Mouse (Mus musculus) cerebellum, adult 2 months (tissue): ENCODE results near the gene Nop9. TPM values are rescaled to one million over a fixed set of nuclear protein-coding genes. Genes with fewer than 3 reads are reported as not detected.
"Not testable (repeated sequence)": the region's sequence is repeated elsewhere in the genome, so short reads cannot be mapped to it uniquely, and the experiment has no call there.

Experiments
- DNase-seq, 2 experiments: peaks; one replicate each; pipeline ENCODE4 v3.0.0; 2021
- H3K27ac ChIP-seq: fragments of 200-500 bp; 2 replicates; pipeline ENCODE4 v1.5.1; 2012; ENCODE audit warnings: low read length, control low read depth, inconsistent platforms; ENCODE audit not compliant: insufficient read depth
- H3K27me3 ChIP-seq: fragments of 200-500 bp; 2 replicates; pipeline ENCODE4 v1.6.1; 2012; ENCODE audit warnings: inconsistent platforms, mild to moderate bottlenecking, low read length, moderate library complexity; ENCODE audit not compliant: control insufficient read depth, insufficient read depth
- H3K4me1 ChIP-seq: fragments of 200-500 bp; 2 replicates; pipeline ENCODE4 v1.6.1; 2011; ENCODE audit warnings: low read length; ENCODE audit not compliant: control insufficient read depth, insufficient read depth
- H3K4me3 ChIP-seq: fragments of 200-500 bp; replicated peaks from 2 replicates; pipeline ENCODE3; 2011; ENCODE audit warnings: mild to moderate bottlenecking, low read depth, low read length, control low read depth; ENCODE audit not compliant: insufficient read depth
- CTCF ChIP-seq: fragments of 200-500 bp; IDR thresholded peaks from 2 replicates; pipeline ENCODE4 v1.5.1; 2011; ENCODE audit warnings: low read depth, mild to moderate bottlenecking, control low read depth, low read length, moderate library complexity, borderline replicate concordance; ENCODE audit not compliant: insufficient read depth
- POLR2A ChIP-seq: fragments of 200-500 bp; IDR thresholded peaks from 2 replicates; pipeline ENCODE4 v1.6.1; 2011; ENCODE audit warnings: low read length, control low read depth, borderline replicate concordance; ENCODE audit not compliant: insufficient read depth
- WGBS: fragments of 180-500 bp; shearing (Covaris S2); methylation state at CpG from one replicate; pipeline ENCODE4 v1.1.7; 2018; 5-methylcytosine and 5-hydroxymethylcytosine counted together
- polyA plus RNA-seq: library from polyadenylated mRNA; depleted of rRNA; stranded (reverse); fragments of >200 nt; gene quantifications from 2 replicates; pipeline ENCODE4 v1.2.3, GENCODE M21; 2012

Nop9 gene
- polyA plus RNA-seq, 1 experiment = 10.7 TPM

DNA sequence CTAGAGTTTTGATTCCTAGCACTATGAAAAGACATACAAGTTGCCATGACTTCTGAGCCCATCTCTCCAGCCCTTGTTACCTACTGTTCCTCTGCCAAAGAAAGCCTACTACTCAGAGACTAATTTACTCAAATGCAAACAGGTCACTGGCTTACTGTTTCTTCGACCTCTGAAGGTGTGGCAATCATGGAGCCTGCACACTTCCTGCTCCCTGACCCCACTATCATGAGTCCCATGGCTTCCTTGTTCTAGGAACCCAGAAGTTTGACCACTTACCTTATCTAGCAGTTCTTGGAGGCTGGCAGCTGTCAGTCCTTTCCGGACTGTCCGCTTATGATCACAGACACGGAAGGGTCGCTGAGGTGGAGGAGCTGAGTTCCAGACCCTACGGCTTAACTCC lies 12.1 kb downstream of the Nop9 start:
- 86% methylated on average over 6 of the region's 6 CpGs for WGBS

DNA sequence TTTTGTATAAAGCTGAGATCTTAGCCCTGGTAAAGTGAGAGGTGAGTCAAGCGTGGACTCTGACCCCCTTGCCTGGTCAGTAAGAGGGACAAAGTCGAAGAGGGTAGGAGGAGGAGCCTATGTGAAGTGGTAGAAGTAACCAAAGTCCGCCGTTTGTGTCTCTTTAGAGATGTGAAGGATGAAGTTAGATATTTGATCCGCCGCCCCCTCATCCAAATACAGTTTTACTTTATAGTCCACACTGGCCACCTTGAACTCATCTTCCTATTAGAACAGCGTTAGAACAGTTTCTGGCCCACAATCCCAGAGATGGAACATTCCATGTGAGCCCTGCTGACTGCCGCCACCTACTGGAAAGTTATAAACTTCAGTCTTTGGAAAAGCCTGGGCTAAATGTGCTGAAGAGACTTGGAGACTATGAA lies 12.9 kb downstream of the Nop9 start, which contains the start of gene Cideb:
Cideb (minus strand) TSS at position 96 of the 422 bp plus-strand sequence.
- 17% methylated on average over 8 of the region's 8 CpGs for WGBS
- Histone ChIP-seq H3K4me3 (no peak within 1 kb of the TSS), H3K27ac (no peak within 1 kb of the TSS), H3K27me3 (no peaks in the 10 kb centered on the region), H3K4me1 (0 out of 2 replicates have a peak, but pooled peaks cover 2% of the 10 kb centered on the region)
- TF ChIP-seq POLR2A (no peak), CTCF (peak; percentile 53; the same call in 1 of the 2 replicates)
- peak; percentile 36 to 39 for DNase-seq

More for the DNA sequence above, 12.1 kb downstream of the Nop9 start:
- no peak for DNase-seq
- no peak overlapping the region for H3K27ac ChIP-seq
- no peak for TF ChIP-seq CTCF
- TF ChIP-seq POLR2A = no peak
- H3K4me3 ChIP-seq = no peak overlapping the region
- no peaks in the 10 kb centered on the region for H3K27me3 ChIP-seq
- H3K4me1 ChIP-seq = 0 out of 2 replicates have a peak, but pooled peaks cover 2% of the 10 kb centered on the region

DNA sequence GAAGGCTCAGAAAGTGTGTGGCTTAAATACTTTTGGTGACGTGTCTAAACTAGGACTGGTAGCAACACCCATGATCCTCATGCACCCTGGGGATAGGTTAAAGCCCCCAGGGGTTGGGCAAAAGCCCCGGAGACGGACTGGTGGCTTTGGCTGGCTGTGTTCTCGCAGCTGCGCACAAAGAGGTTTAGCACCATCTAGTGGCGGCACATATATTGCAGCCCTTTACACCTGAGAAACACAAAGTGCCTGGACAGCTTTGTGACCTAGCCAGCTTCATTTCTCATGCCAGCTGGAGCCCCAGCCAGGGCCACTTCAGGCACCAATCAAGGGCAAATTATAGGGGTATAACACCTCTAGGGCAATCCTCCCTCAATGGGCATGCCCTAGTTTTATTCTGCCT lies 14.7 kb downstream of the Nop9 start:
- not testable (repeated sequence) for H3K27ac ChIP-seq, H3K4me1 ChIP-seq, H3K4me3 ChIP-seq, H3K27me3 ChIP-seq
- TF ChIP-seq CTCF = peak; percentile 53
- whole genome bisulfite sequencing = 2% methylated on average over 6 of the region's 6 CpGs
- peak; percentile 77 to 88 for DNase-seq

DNA sequence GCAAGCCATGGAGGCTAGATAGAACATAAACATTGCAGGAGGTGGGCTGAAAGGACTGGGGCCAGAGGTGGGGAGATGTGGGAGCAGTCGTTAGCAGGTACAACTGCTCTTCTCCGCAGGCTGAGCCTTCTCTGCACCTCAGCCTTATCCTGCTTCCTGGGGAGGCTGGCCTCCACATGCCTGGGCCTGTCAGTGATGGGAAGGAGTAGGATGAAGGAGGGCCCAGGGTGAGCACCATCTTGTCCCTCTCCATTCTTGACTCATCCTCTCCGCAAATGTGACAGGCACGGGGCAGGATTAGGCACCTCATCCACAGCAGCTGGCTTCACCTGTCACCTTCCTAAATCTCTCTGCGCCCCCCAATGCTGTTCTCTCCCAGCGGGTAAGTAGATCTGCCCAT lies 15.7 kb downstream of the Nop9 start, which contains the start of gene Ltb4r2:
Ltb4r2 (plus strand) TSS at position 266 of the 400 bp plus-strand sequence.
- H3K27ac ChIP-seq = no peak within 1 kb of the TSS
- H3K4me1 ChIP-seq = 0 out of 2 replicates have a peak, but pooled peaks cover 2% of the 10 kb centered on the region
- peak within 1 kb of the TSS; percentile 43 for H3K4me3 ChIP-seq
- TF ChIP-seq CTCF (no peak), POLR2A (no peak)
- 91% methylated on average over 6 of the region's 6 CpGs for WGBS
- DNase-seq = no peak
- H3K27me3 ChIP-seq = no peaks in the 10 kb centered on the region

GRCm38 (mm10) chr14:55762001-55762821 lies 16.7 kb downstream of the Nop9 start:
- Histone ChIP-seq H3K4me3 (peak overlapping the region; percentile 43), H3K27me3 (no peaks in the 10 kb centered on the region), H3K27ac (no peak overlapping the region), H3K4me1 (peaks cover 5% of the 10 kb centered on the region; the same call in 1 of the 2 replicates)
- 2% methylated on average over 77 of the region's 77 CpGs for WGBS
- TF ChIP-seq POLR2A (no peak), CTCF (peak; percentile 22; the same call in 1 of the 2 replicates)
- peak; percentile 46 to 57 for DNase-seq

DNA sequence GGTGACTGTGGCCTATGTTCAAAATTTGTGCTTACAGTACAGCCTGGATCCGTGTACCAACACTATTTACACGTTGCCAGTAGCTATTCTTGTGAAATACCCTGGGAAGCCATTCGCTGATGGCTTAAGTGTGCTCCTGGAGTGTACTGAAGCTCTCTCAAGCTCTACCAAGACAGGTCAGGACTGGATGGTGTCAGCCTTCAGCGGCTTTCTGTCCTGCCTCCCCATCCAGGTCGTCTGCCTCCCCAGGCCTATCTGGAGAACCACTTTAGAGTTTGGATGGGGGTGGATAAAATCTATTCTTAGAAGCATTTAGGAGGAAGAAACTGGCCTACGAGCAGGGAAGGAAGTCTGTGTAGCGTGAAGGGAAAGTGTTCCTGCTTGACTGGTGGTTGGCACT lies 17.7 kb downstream of the Nop9 start:
- Histone ChIP-seq H3K4me1 (peaks cover 6% of the 10 kb centered on the region; the same call in 1 of the 2 replicates), H3K4me3 (no peak overlapping the region), H3K27ac (no peak overlapping the region), H3K27me3 (no peaks in the 10 kb centered on the region)
- no peak for TF ChIP-seq POLR2A
- 82% methylated on average over 7 of the region's 7 CpGs for WGBS
- DNase-seq = no peak

DNA sequence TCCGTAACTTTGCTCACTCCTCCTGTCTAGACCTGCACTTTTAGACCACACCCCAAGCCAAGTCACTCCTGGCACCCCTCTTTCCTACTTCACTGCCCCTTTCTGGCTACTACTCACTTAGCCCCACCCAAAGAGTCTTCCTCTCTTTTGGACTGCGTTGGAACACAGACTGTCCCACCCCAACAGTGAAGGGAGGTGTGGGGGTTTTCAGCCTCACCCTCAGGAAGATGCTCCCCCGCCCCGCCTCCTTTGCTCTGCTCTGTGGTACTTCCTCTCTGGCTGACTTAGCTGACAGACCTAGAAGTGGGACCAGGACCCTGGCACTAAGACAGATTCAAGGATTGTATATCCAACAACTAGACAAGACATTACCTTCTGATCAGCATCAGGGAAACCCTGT lies 20.2 kb downstream of the Nop9 start, which contains the start of gene Ltb4r1:
Ltb4r1 (plus strand) TSS at position 267 of the 400 bp plus-strand sequence.
- H3K27me3 ChIP-seq = no peaks in the 10 kb centered on the region
- no peak for DNase-seq
- H3K4me1 ChIP-seq = peaks cover 6% of the 10 kb centered on the region; the same call in 1 of the 2 replicates
- no peak for TF ChIP-seq POLR2A
- no peak for TF ChIP-seq CTCF
- WGBS = 74% methylated on average over 4 of the region's 4 CpGs
- H3K27ac ChIP-seq = no peak within 1 kb of the TSS
- no peak within 1 kb of the TSS for H3K4me3 ChIP-seq
